Mouse (Mus musculus): ENCODE results near the gene Psmd8. TPM values are rescaled to one million over a fixed set of nuclear protein-coding genes. Genes with fewer than 3 reads are reported as not detected.

Gene Psmd8
- polyA plus RNA-seq (2014; fragmentation: Illumina TruSeq; extraction: RNeasy Lipid Tissue Mini Kit (QIAGEN cat#74804); ENCODE audit: low read depth, low replicate concordance), result 63.0 TPM

GRCm38 (mm10) chr7:29180077-29180853 is at the start of gene Psmd8:
Gene Psmd8, minus strand, starts transcription at chr7:29180701.

GRCm38 (mm10) chr7:29213675-29214082 is 33.2 kb upstream of the Psmd8 start, which contains the start of gene Catsperg1:
Gene Catsperg1, minus strand, starts transcription at chr7:29214035.

GRCm38 (mm10) chr7:29170066-29170754 is 10.3 kb downstream of the Psmd8 start, which contains the start of the genes Ggn and Spred3:
Gene Ggn, plus strand, starts transcription at chr7:29170210.
Gene Spred3, minus strand, starts transcription at chr7:29170411.

GRCm38 (mm10) chr7:29155838-29156782 is 24.4 kb downstream of the Psmd8 start, which contains the start of gene Fam98c:
Gene Fam98c, minus strand, starts transcription at chr7:29156234.

GRCm38 (mm10) chr7:29134693-29135386 is 45.7 kb downstream of the Psmd8 start, which contains the start of gene Rasgrp4:
Gene Rasgrp4, plus strand, starts transcription at chr7:29134851.

GRCm38 (mm10) chr7:29124970-29125369 is 55.5 kb downstream of the Psmd8 start, which contains the start of gene Ryr1:
Gene Ryr1, minus strand, starts transcription at chr7:29125179.

Other genes with a start within 250 kb of the Psmd8 start
- gene Actn4, start 218.4 kb downstream of the Psmd8 start, polyA plus RNA-seq (2014; fragmentation: Illumina TruSeq; extraction: RNeasy Lipid Tissue Mini Kit (QIAGEN cat#74804); ENCODE audit: low read depth, low replicate concordance), result 55.2 TPM
- gene Eif3k, start 198.8 kb downstream of the Psmd8 start, polyA plus RNA-seq (2014; fragmentation: Illumina TruSeq; extraction: RNeasy Lipid Tissue Mini Kit (QIAGEN cat#74804); ENCODE audit: low read depth, low replicate concordance), result 6.2 TPM
- 0.35 TPM for gene Map4k1, start 198.7 kb downstream of the Psmd8 start, polyA plus RNA-seq (2014; fragmentation: Illumina TruSeq; extraction: RNeasy Lipid Tissue Mini Kit (QIAGEN cat#74804); ENCODE audit: low read depth, low replicate concordance)
- 0.03 TPM for gene Ryr1, start 55.5 kb downstream of the Psmd8 start, polyA plus RNA-seq (2014; fragmentation: Illumina TruSeq; extraction: RNeasy Lipid Tissue Mini Kit (QIAGEN cat#74804); ENCODE audit: low read depth, low replicate concordance)
- gene Rasgrp4, start 45.9 kb downstream of the Psmd8 start, polyA plus RNA-seq (2014; fragmentation: Illumina TruSeq; extraction: RNeasy Lipid Tissue Mini Kit (QIAGEN cat#74804); ENCODE audit: low read depth, low replicate concordance), result 1.1 TPM
- gene Fam98c, start 24.5 kb downstream of the Psmd8 start, polyA plus RNA-seq (2014; fragmentation: Illumina TruSeq; extraction: RNeasy Lipid Tissue Mini Kit (QIAGEN cat#74804); ENCODE audit: low read depth, low replicate concordance), result 19.6 TPM
- gene Ggn, start 10.5 kb downstream of the Psmd8 start, polyA plus RNA-seq (2014; fragmentation: Illumina TruSeq; extraction: RNeasy Lipid Tissue Mini Kit (QIAGEN cat#74804); ENCODE audit: low read depth, low replicate concordance), result not detected
- gene Spred3, start 10.3 kb downstream of the Psmd8 start, polyA plus RNA-seq (2014; fragmentation: Illumina TruSeq; extraction: RNeasy Lipid Tissue Mini Kit (QIAGEN cat#74804); ENCODE audit: low read depth, low replicate concordance), result 3.9 TPM
- 0.60 TPM for gene Catsperg1, start 33.3 kb upstream of the Psmd8 start, polyA plus RNA-seq (2014; fragmentation: Illumina TruSeq; extraction: RNeasy Lipid Tissue Mini Kit (QIAGEN cat#74804); ENCODE audit: low read depth, low replicate concordance)
- gene Kcnk6, start 51.8 kb upstream of the Psmd8 start, polyA plus RNA-seq (2014; fragmentation: Illumina TruSeq; extraction: RNeasy Lipid Tissue Mini Kit (QIAGEN cat#74804); ENCODE audit: low read depth, low replicate concordance), result 37.3 TPM
- not detected for gene Yif1b, start 57.6 kb upstream of the Psmd8 start, polyA plus RNA-seq (2014; fragmentation: Illumina TruSeq; extraction: RNeasy Lipid Tissue Mini Kit (QIAGEN cat#74804); ENCODE audit: low read depth, low replicate concordance)
- gene 2200002D01Rik, start 67.8 kb upstream of the Psmd8 start, polyA plus RNA-seq (2014; fragmentation: Illumina TruSeq; extraction: RNeasy Lipid Tissue Mini Kit (QIAGEN cat#74804); ENCODE audit: low read depth, low replicate concordance), result 123 TPM
- 105 TPM for gene Spint2, start 101.2 kb upstream of the Psmd8 start, polyA plus RNA-seq (2014; fragmentation: Illumina TruSeq; extraction: RNeasy Lipid Tissue Mini Kit (QIAGEN cat#74804); ENCODE audit: low read depth, low replicate concordance)
- gene Ppp1r14a, start 108.6 kb upstream of the Psmd8 start, polyA plus RNA-seq (2014; fragmentation: Illumina TruSeq; extraction: RNeasy Lipid Tissue Mini Kit (QIAGEN cat#74804); ENCODE audit: low read depth, low replicate concordance), result 0.91 TPM
- not detected for gene Dpf1, start 123.2 kb upstream of the Psmd8 start, polyA plus RNA-seq (2014; fragmentation: Illumina TruSeq; extraction: RNeasy Lipid Tissue Mini Kit (QIAGEN cat#74804); ENCODE audit: low read depth, low replicate concordance)